Mouse (Mus musculus): ENCODE results near the gene Noc2l.

DNA sequence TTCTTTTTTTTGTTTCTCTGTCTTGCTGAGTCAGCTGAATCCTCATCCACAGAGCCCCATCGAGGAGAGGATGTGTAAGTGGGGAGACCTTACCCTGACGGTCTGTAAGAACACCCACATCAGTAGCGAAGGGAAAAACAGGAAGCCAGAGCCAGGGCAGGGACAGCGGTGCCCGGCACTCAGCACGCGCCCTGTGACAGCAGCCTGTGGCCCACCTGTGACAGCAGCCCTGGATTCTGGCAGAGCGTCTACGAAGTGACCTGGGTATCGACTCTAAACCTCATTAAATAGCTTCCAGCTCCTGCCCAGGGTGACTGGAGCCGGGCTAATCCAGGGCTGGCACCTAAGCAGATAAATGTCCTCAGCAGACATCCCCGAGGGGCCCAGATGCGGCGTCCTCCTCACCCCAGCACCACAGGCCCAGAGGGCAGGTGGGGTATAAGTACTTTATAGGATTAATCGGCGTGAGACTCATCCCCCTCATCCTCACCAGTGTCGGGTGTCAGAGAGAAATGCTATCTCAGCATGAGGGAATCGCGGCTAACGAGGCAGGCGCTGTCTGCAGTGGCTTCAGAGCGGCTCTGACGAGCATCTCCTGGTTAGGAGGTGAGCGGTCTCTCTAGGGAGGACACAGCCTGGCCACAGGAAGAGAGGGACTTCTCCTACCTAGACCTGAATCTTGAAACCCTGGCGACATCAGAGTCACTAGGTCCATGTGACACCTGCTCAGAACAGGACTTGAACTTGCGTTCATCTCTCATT, 19.4 kb downstream of the Noc2l start, which contains the start of gene Samd11:
- TF ChIP-seq CTCF (IDR thresholded peaks at IDR 0.05; ENCODE audit: low read depth) (no peak), EP300 (IDR thresholded peaks at IDR 0.05; ENCODE audit: low read depth) (no peak)

Measured in liver, postnatal 0 days (tissue).